Mouse (Mus musculus) testis, adult 2 months (tissue): ENCODE data around the gene Ufd1.

ENCODE experiments used
- CTCF ChIP-seq: fragments of 200-500 bp; IDR thresholded peaks from 2 replicates; pipeline ENCODE4 v1.5.1; 2012; ENCODE audit warnings: low read depth, mild to moderate bottlenecking, inconsistent platforms, low read length, moderate library complexity; ENCODE audit not compliant: control insufficient read depth, insufficient read depth, insufficient replicate concordance
- POLR2A ChIP-seq: fragments of 200-500 bp; IDR thresholded peaks from 2 replicates; pipeline ENCODE4 v1.6.1; 2012; ENCODE audit warnings: low read depth, mild to moderate bottlenecking, inconsistent platforms, low read length, moderate library complexity; ENCODE audit not compliant: control insufficient read depth

GRCm38 (mm10) chr16:18811032-18811431 is 547 bp upstream of the Ufd1 start:
- TF ChIP-seq POLR2A (no peak), CTCF (no peak)
